Mouse (Mus musculus): ENCODE measurements around the gene Neu3. TPM values are rescaled to one million over a fixed set of nuclear protein-coding genes. Genes with fewer than 3 reads are reported as not detected.
A peak's percentile ranks its signal among the peaks of the same experiment; 100 is the strongest.
"Not testable (repeated sequence)": the region's sequence is repeated elsewhere in the genome, so short reads cannot be mapped to it uniquely, and the experiment has no call there.

Gene Neu3
- polyA plus RNA-seq, 1 experiment from 2014 or later, result 1.2 TPM

DNA sequence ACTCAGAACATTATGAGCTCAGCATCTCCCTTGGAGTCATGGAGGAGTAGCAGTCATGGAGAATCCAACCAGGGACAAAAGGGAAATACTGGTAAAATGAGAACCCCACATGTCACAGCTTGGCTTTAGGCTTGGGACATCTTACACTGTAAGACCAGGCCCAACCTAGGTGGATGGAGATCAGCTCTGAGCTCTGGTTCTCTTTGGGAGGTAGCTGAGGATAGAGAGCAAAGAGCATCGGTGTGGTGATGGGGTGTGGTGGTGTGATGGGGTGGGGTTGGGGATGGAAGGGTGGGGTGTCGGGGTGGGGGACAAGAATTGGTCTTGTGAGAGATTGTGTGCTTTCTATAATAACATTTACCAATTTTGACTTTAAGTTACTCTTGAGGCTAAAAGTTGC lies 17.4 kb downstream of the Neu3 start:
- H3K4me2 ChIP-seq (ENCODE audit: low read depth, low read length, severe bottlenecking), result no peak overlapping the region
- H3K9ac ChIP-seq (ENCODE audit: low read length), result no peak overlapping the region
- no peak overlapping the region for H3K4me3 ChIP-seq (ENCODE audit: low read depth, low read length)
- H3K4me1 ChIP-seq (replicated peaks; ENCODE audit: control insufficient read depth, insufficient read depth, low read length), result no peaks in the 10 kb centered on the region
- H3K27me3 ChIP-seq (ENCODE audit: control insufficient read depth, insufficient read depth, low read length), result no peaks in the 10 kb centered on the region
- H3K36me3 ChIP-seq (ENCODE audit: control insufficient read depth, insufficient read depth, low read length), result no peaks in the 10 kb centered on the region
- no peaks in the 10 kb centered on the region for H3K9me3 ChIP-seq (ENCODE audit: control insufficient read depth, low read length)
- ATAC-seq (replicated peaks; ENCODE audit: low FRiP score), result no peak
- no peak overlapping the region for H3K27ac ChIP-seq (ENCODE audit: low read depth, low read length)
- WGBS, result 97% methylated on average over 2 of the region's 2 CpGs
- DNase-seq (ENCODE audit: low spot score), result no peak

DNA sequence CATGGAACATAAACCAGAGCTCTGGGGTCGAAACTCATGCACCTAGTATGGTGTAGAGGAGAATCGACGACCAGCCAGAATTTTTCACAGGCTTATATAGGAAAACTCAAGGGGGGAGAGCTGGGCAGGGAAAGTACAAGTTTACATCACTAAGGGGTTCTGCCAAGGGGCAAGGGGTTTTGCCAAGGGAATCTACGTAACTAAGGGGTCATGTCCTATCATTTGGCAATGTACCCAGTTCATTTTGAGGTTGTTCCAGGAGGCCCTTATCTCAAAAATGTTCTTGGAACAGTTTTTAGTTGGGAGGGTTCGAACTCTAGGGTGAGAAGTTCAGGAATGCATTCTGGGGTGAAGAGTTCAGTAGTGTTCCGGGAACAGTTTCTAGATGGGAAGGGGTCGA lies 21.2 kb downstream of the Neu3 start:
- ATAC-seq (replicated peaks; ENCODE audit: low FRiP score); H3K27me3 ChIP-seq (ENCODE audit: control insufficient read depth, insufficient read depth, low read length); H3K4me1 ChIP-seq (replicated peaks; ENCODE audit: control insufficient read depth, insufficient read depth, low read length); H3K4me2 ChIP-seq (ENCODE audit: low read depth, low read length, severe bottlenecking); H3K9ac ChIP-seq (ENCODE audit: low read length); H3K27ac ChIP-seq (ENCODE audit: low read depth, low read length); DNase-seq (ENCODE audit: low spot score); H3K4me3 ChIP-seq (ENCODE audit: low read depth, low read length); H3K9me3 ChIP-seq (ENCODE audit: control insufficient read depth, low read length); H3K36me3 ChIP-seq (ENCODE audit: control insufficient read depth, insufficient read depth, low read length): not testable (repeated sequence)
- WGBS, result 83% methylated on average over 6 of the region's 7 CpGs

DNA sequence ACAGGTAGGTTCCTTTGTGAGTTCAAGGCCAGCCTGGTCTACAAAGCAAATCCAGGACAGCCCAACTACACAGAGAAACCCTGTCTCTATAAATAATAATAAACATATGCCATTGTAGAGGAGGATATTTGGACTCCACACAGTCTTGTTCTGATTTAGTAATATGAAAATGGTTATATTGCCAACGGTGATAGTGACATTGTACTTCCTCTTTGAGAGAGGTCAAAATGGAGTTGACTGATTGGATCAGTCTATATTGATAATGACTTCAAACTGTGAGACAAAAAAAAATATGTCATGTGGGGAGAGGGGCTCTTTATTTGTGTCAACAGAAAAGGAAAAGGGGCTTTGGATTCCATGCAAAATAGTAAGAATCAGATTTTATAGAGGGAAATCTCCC lies 22.9 kb downstream of the Neu3 start:
- Histone ChIP-seq H3K27ac (ENCODE audit: low read depth, low read length) (no peak overlapping the region), H3K9ac (ENCODE audit: low read length) (no peak overlapping the region), H3K4me2 (ENCODE audit: low read depth, low read length, severe bottlenecking) (no peak overlapping the region), H3K36me3 (ENCODE audit: control insufficient read depth, insufficient read depth, low read length) (no peaks in the 10 kb centered on the region), H3K9me3 (ENCODE audit: control insufficient read depth, low read length) (no peaks in the 10 kb centered on the region), H3K4me3 (ENCODE audit: low read depth, low read length) (no peak overlapping the region), H3K4me1 (replicated peaks; ENCODE audit: control insufficient read depth, insufficient read depth, low read length) (no peaks in the 10 kb centered on the region), H3K27me3 (ENCODE audit: control insufficient read depth, insufficient read depth, low read length) (no peaks in the 10 kb centered on the region)
- no peak for DNase-seq (ENCODE audit: low spot score)
- no peak for ATAC-seq (replicated peaks; ENCODE audit: low FRiP score)
- WGBS, result 89% methylated on average over 1 of the region's 1 CpGs

DNA sequence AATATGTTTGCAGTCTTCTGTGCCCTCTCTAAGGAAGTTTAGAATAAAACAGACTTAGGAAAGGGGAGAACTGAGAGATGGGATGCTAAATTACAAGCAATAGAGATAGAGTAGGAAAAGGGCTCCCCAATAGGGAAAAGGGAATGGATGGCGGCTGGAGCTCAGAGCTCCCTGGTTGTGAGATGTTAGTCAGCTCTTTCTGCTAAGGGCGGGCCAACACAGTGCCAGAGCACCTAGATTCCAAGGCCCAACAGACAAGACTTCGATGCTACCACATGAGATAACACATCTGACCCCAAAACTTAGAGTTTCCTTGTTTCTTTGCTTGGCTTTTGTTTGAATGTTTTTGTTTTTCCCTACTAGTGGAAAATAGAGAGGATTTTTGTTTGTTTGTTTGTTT lies 24.2 kb downstream of the Neu3 start:
- H3K9ac ChIP-seq (ENCODE audit: low read length); H3K27ac ChIP-seq (ENCODE audit: low read depth, low read length); ATAC-seq (replicated peaks; ENCODE audit: low FRiP score); H3K4me1 ChIP-seq (replicated peaks; ENCODE audit: control insufficient read depth, insufficient read depth, low read length); H3K4me3 ChIP-seq (ENCODE audit: low read depth, low read length); H3K36me3 ChIP-seq (ENCODE audit: control insufficient read depth, insufficient read depth, low read length); H3K27me3 ChIP-seq (ENCODE audit: control insufficient read depth, insufficient read depth, low read length); DNase-seq (ENCODE audit: low spot score); H3K9me3 ChIP-seq (ENCODE audit: control insufficient read depth, low read length); H3K4me2 ChIP-seq (ENCODE audit: low read depth, low read length, severe bottlenecking): not testable (repeated sequence)
- 87% methylated on average over 3 of the region's 3 CpGs for WGBS

DNA sequence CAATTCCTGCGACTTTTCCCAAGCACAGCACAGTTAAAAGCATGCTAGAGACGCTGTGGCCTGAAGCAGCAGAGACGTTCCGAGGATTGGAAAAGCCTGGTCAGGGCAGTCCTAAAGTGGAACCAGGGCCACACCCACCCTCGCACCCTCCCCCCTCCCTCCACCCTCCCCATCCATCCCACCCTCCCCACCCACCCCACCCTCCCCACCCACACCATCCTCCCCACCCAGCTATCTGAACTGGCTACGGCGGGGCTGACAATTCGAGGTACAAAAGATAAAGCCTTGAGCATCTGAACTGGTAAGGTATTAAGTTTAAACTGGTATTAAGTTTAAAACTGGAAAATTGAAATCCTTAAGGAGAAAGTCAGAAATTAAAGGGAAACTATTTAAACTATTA lies 24.7 kb downstream of the Neu3 start:
- Histone ChIP-seq H3K9ac (ENCODE audit: low read length) (no peak overlapping the region), H3K9me3 (ENCODE audit: control insufficient read depth, low read length) (no peaks in the 10 kb centered on the region), H3K27me3 (ENCODE audit: control insufficient read depth, insufficient read depth, low read length) (peaks cover 2% of the 10 kb centered on the region; the same call in 1 of the 2 replicates), H3K4me2 (ENCODE audit: low read depth, low read length, severe bottlenecking) (no peak overlapping the region), H3K36me3 (ENCODE audit: control insufficient read depth, insufficient read depth, low read length) (no peaks in the 10 kb centered on the region), H3K4me1 (replicated peaks; ENCODE audit: control insufficient read depth, insufficient read depth, low read length) (no peaks in the 10 kb centered on the region), H3K4me3 (ENCODE audit: low read depth, low read length) (no peak overlapping the region), H3K27ac (ENCODE audit: low read depth, low read length) (no peak overlapping the region)
- no peak for DNase-seq (ENCODE audit: low spot score)
- no peak for ATAC-seq (replicated peaks; ENCODE audit: low FRiP score)
- WGBS, result 75% methylated on average over 8 of the region's 8 CpGs

- Histone ChIP-seq H3K4me3 (ENCODE audit: low read depth, low read length) (no peak overlapping the region), H3K9me3 (ENCODE audit: control insufficient read depth, low read length) (no peaks in the 10 kb centered on the region), H3K27me3 (ENCODE audit: control insufficient read depth, insufficient read depth, low read length) (peaks cover 2% of the 10 kb centered on the region; the same call in 1 of the 2 replicates), H3K4me1 (replicated peaks; ENCODE audit: control insufficient read depth, insufficient read depth, low read length) (no peaks in the 10 kb centered on the region), H3K4me2 (ENCODE audit: low read depth, low read length, severe bottlenecking) (no peak overlapping the region), H3K27ac (ENCODE audit: low read depth, low read length) (no peak overlapping the region), H3K9ac (ENCODE audit: low read length) (no peak overlapping the region), H3K36me3 (ENCODE audit: control insufficient read depth, insufficient read depth, low read length) (no peaks in the 10 kb centered on the region)
- 79% methylated on average over 7 of the region's 7 CpGs for WGBS
- ATAC-seq (replicated peaks; ENCODE audit: low FRiP score) (no peak), DNase-seq (ENCODE audit: low spot score) (no peak)
These were observed 29.1 kb downstream of the Neu3 start for GRCm38 (mm10) chr7:99799118-99799517.

- WGBS, result 34% methylated on average over 6 of the region's 6 CpGs
- Histone ChIP-seq H3K4me1 (replicated peaks; ENCODE audit: control insufficient read depth, insufficient read depth, low read length) (no peaks in the 10 kb centered on the region), H3K27me3 (ENCODE audit: control insufficient read depth, insufficient read depth, low read length) (peaks cover 2% of the 10 kb centered on the region; the same call in 1 of the 2 replicates), H3K9ac (ENCODE audit: low read length) (no peak overlapping the region), H3K36me3 (ENCODE audit: control insufficient read depth, insufficient read depth, low read length) (no peaks in the 10 kb centered on the region), H3K9me3 (ENCODE audit: control insufficient read depth, low read length) (no peaks in the 10 kb centered on the region), H3K27ac (ENCODE audit: low read depth, low read length) (no peak overlapping the region), H3K4me3 (ENCODE audit: low read depth, low read length) (no peak overlapping the region), H3K4me2 (ENCODE audit: low read depth, low read length, severe bottlenecking) (no peak overlapping the region)
- ATAC-seq (replicated peaks; ENCODE audit: low FRiP score) (no peak), DNase-seq (ENCODE audit: low spot score) (peak; percentile 54)
These were observed 30.1 kb downstream of the Neu3 start for GRCm38 (mm10) chr7:99797911-99798647.

DNA sequence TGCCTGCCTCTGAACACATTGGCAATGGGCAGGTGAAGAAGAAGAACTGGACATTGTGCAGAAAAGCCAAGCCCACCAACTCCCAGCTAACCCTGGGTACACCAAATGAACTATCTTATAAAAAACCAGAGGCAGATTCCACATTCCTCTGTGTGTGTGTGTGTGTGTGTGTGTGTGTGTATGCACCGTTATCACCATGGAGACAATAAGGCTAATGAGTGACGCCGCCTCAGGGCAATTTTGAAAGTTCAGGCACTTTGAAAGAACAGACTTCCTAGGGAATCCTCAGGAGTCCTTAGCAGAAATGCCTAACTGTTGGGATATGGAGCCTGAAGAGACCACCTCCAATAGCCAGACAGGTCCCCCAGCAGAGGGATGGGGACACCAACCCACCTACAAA lies 31.0 kb downstream of the Neu3 start:
- no peak overlapping the region for H3K4me3 ChIP-seq (ENCODE audit: low read depth, low read length)
- DNase-seq (ENCODE audit: low spot score), result no peak
- no peak for ATAC-seq (replicated peaks; ENCODE audit: low FRiP score)

GRCm38 (mm10) chr7:99796471-99796870 lies 31.7 kb downstream of the Neu3 start:
- Histone ChIP-seq H3K4me2 (ENCODE audit: low read depth, low read length, severe bottlenecking) (no peak overlapping the region), H3K9me3 (ENCODE audit: control insufficient read depth, low read length) (no peaks in the 10 kb centered on the region), H3K27me3 (ENCODE audit: control insufficient read depth, insufficient read depth, low read length) (peaks cover 2% of the 10 kb centered on the region; the same call in 1 of the 2 replicates), H3K4me1 (replicated peaks; ENCODE audit: control insufficient read depth, insufficient read depth, low read length) (no peaks in the 10 kb centered on the region), H3K36me3 (ENCODE audit: control insufficient read depth, insufficient read depth, low read length) (no peaks in the 10 kb centered on the region), H3K4me3 (ENCODE audit: low read depth, low read length) (no peak overlapping the region), H3K9ac (ENCODE audit: low read length) (no peak overlapping the region), H3K27ac (ENCODE audit: low read depth, low read length) (no peak overlapping the region)
- WGBS, result 61% methylated on average over 3 of the region's 3 CpGs
- ATAC-seq (replicated peaks; ENCODE audit: low FRiP score), result no peak
- DNase-seq (ENCODE audit: low spot score), result no peak

More for the DNA sequence above, 31.0 kb downstream of the Neu3 start:
- 71% methylated on average over 3 of the region's 3 CpGs for WGBS
- peaks cover 2% of the 10 kb centered on the region; the same call in 1 of the 2 replicates for H3K27me3 ChIP-seq (ENCODE audit: control insufficient read depth, insufficient read depth, low read length)
- H3K9ac ChIP-seq (ENCODE audit: low read length), result no peak overlapping the region
- H3K27ac ChIP-seq (ENCODE audit: low read depth, low read length), result no peak overlapping the region
- no peaks in the 10 kb centered on the region for H3K36me3 ChIP-seq (ENCODE audit: control insufficient read depth, insufficient read depth, low read length)
- no peak overlapping the region for H3K4me2 ChIP-seq (ENCODE audit: low read depth, low read length, severe bottlenecking)
- H3K9me3 ChIP-seq (ENCODE audit: control insufficient read depth, low read length), result no peaks in the 10 kb centered on the region
- H3K4me1 ChIP-seq (replicated peaks; ENCODE audit: control insufficient read depth, insufficient read depth, low read length), result no peaks in the 10 kb centered on the region

Measured in forebrain, embryonic 11.5 days (tissue).